Mouse (Mus musculus) frontal cortex, adult (tissue): ENCODE results near the gene Pycr1.

ENCODE experiments used
- ATAC-seq: cut with Nextera tagmentation; 2 replicates; pipeline ENCODE4 v1.9.2; 2017; ENCODE audit warnings: mild to moderate bottlenecking, moderate library complexity, mixed read lengths; ENCODE audit not compliant: low TSS enrichment

The Pycr1 gene

DNA sequence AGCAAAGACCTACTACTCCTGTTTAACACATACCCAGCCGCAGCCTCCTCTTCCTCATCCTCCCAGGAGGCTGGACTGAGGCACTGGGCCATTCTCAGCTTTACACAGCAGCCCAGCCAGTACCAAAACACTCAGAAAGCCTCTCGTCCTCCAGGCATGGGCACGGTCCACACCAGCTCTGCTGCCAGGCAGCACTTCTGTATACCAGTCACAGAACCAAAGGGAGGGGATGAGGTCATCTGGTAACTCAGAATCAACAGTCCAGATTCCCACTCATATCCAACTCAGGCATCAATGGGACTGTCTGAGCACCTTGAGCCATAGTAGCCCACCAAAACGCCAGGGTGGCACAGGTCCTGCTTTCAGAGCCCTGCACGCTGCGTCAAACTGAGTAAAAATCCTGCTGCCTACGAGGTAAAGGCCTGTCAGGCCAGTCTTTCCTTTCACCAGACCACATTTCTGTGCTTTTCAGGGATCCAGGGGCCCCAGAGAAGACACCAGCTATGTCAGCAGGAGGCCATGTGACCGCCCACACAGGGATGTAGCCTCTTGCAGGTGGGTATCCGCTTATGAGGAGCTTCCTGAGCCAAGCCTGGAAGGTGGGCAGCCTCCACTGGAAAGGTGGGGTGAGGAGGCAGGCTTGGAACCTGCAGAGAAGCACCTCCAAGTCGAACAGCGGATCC is 16.6 kb downstream of the Pycr1 start:
- ATAC-seq: no peak

GRCm38 (mm10) chr11:120625152-120625775 is 18.3 kb downstream of the Pycr1 start, which contains the start of gene Sirt7:
TSS of gene Sirt7 (minus strand) at chr11:120625240.
- ATAC-seq: no peak

GRCm38 (mm10) chr11:120624680-120625111 is 18.9 kb downstream of the Pycr1 start:
- ATAC-seq: peak; percentile 86

DNA sequence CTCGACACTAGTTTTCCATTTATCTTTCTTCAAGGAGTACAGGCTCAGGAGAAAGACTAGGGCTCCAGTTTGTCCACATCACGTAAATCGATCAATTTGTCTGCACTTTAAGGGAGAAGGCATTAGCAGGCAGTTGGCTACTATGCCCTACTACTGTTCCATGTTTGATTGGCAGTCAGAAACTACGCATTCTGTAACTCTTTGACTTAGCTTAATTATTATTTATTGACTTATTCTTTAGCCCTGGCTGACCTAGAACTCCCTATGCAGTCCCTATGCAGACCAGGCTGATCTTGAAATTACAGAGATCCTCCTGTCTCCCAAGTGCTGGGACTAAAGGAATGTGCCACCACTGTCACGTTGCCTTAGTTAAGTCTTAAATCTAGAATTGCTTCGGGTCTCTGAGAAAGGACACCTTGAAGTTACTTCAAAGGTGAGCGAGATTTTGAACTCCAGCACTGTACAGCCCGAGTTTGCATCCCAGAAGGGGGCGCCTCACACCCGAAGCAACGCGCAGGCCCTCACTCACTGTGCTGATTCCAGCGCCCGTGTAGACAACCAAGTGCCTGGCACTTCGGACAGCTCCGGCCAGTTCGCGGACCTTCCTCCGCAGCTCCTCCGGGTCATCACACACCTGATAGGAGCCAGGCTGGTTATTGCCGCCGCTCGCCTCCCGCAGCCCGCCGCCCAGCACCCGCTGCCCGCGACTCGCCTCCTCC is 19.4 kb downstream of the Pycr1 start:
- peak; percentile 66 for ATAC-seq

- ATAC-seq: no peak
These were observed 20.8 kb downstream of the Pycr1 start for GRCm38 (mm10) chr11:120622805-120623204.

- ATAC-seq: no peak
These were observed 23.4 kb downstream of the Pycr1 start for GRCm38 (mm10) chr11:120620195-120620594.

DNA sequence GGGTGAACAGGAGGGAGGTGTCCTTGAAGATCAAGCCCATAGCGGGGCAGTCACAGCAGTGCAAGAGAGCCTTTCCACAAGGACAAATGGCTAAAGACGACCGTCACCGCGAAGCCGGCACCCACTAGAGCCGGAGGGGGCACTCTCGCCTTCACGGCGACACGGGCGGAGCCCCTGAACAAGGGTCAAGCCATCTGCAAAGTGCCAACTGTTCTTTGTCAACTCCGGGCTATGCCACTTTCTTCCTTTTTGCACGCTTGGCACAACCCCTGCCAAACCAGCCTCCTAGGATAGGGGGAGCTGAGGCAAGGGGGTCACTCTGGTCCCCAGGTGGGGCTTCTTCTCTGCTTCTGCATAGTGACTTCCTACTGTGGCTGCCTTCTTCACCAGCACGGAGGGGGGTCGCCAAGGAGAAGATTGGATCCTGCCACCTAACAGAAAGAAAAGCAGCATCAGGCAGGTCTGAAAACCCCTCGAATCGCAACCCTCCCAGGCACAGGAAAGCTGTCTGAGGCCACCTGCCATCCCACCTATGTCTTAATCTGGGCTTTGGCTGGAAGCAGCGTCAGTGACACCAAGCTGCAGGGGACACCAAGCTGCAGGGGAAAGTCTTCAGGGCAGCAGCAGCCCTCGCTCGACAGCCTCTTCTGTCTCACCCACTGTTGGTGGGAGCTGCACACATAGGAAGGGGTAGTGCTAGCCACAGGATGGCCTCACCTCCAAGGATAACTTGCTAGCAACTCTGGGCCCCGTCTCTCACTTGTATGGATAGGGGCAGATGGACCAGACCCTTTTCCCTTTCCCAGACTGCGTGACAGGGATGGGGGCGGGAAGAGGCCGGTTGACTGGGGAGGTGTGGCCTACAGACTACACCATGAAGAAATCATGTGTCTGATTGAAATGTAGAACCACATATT is 24.7 kb downstream of the Pycr1 start:
- no peak for ATAC-seq

- peak; percentile 86 for ATAC-seq
These were observed 26.0 kb downstream of the Pycr1 start, which contains the start of gene Pcyt2 for GRCm38 (mm10) chr11:120617519-120618112. TSS of gene Pcyt2 (minus strand) at chr11:120617936.

DNA sequence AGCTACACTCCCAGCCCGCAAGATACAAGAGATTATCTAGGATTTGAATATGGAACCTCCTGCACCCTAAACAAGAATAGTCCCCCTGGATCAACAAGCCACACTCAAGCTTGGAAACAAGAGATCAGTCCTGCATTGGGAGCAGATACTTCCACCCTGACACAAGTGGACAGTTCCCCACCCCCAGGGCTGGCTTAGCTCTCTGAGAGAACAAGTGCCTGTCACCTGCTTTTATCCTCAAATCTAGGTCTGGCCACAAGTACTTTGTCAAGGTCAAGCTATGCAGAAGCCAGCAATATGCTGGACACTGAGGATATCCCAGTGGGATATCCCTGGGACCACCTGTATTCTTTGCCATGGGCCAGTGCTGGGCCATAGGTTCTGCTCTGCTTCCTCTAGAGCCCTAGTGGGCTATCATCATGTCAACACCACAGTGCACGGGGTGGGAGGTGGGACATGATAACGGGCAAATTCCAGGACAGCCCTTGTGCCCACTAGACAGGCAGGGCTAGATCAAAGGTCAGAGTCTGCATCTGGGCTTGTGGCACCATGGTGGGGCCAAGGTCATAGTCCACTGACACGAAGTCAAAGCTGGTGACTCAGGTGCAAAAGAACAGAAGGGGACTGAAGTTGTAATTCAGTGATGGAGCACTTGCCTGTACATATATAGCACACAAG is 26.8 kb downstream of the Pycr1 start:
- ATAC-seq: no peak

DNA sequence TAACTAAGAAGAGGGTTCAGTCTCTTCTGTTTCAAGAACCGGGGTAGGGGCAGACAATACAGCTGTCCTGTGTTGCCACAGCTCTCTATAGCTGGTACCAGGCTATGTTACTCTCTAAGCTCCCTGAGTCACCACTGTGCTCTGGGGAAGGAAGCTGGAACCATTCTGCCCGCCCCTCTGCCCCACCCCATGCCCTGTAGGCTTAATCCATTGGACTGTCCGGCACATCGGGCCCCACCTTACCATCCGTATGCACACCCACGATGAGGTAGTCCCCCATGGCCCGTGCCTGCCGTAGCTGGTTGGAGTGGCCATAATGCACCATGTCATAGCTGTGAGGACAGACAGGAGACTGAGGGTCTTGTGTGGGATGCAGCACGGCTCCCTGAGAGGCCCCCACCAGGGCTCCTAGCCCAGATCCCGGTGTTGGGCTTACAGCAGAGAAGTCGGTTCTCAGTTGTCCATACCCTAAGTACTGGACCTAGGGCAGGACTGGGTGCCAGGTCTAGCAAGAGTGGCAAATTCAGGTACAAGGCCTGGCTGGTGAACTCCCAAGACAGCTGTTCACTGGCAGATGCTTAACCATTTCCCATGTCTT is 27.9 kb downstream of the Pycr1 start:
- no peak for ATAC-seq

- ATAC-seq: no peak
These were observed 28.4 kb downstream of the Pycr1 start for GRCm38 (mm10) chr11:120615167-120615566.

- ATAC-seq: no peak
These were observed 29.6 kb downstream of the Pycr1 start for GRCm38 (mm10) chr11:120613976-120614375.

DNA sequence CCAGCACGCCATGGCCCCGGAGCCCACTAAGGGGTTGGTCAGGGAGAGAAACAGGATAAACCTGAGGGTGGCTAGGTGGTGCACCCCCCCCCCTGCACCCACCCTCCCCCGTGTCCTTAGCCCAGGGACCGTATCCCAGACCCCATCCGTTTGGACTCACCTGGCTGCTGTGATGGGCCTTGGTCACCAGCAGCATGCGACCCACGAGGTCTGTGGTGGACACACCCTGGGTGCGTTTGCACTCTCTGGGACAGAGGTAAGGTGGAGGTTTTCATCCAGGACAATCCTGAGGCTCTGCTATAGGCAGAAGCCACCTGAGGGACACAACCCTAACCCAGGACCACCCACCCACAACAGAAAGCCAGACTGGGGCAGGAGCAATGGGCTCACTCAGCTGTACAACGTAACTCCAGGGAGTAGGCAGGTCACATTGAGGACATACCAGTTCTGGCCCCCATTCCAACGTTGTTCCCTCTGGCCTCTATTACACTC is 30.0 kb downstream of the Pycr1 start:
- ATAC-seq: no peak

DNA sequence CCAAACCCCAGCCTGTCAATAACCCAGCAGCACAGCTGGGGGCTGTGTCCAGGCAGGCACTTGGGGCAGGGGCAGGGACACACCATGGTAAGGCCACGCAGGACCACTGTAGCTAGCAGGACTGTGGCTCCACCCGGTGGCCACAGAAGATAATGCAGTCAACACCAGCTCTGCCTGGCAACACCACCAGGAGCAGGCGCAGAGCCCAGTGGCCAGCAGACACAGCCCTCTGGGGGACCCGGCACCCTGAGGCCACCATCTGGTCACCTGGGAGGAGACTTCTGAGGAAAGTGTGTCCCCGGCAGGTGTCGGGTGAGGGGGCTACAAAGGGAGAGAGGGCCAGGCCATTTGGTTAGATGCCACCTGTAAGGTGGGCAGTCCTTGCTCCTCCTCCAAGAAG is 30.8 kb downstream of the Pycr1 start:
- ATAC-seq: 0 out of 2 replicates have a peak, but pooled peaks have one; percentile 21

DNA sequence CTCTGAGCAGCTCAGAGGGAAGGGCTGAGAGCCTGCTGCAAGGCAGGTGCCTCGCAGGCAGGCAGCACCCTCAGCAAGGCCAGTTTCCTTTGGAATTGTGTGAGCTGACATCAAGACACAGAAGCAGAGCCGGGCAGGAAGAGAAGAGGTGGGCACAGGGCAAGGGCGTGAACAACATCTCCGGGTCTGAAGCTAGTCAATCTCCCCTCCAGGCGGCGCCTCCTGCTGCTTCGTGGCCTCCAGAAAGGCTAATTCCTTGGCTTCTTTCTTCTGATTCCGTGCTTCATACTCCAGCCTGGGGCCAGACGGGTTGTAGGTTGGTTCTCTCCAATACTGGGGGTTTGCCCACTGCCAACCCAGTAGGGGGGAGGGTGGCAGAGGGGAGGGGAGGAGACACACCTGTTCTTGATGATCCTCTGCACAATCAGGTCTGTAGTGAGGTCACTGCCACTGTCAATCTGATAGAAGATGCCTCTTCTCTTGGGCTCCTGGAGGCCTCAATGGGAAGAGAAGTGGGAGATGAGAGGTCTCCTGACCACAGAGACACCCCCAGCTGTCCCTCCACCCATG is 33.0 kb downstream of the Pycr1 start:
- ATAC-seq: no peak

DNA sequence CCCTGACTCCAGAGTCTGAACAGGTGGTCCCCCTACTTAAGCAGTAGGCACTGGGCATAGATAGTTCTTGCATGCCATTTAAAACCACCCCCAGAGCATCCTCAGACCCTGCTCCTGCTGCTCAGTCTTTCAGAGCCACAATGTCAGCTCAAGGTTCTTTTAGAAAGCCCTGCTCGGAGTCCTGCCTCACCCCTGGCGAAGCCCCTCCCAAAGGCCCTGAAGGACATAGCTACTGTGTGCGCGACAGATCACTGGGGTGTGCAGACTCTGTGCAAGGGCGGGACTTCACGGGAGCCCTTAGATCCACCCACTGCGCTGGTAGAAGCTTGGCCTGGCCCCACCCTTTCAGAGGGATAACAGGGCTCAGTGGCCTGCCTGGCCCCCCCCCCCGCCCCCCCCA is 34.3 kb downstream of the Pycr1 start:
- ATAC-seq: peak; percentile 12; the same call in 1 of the 2 replicates

- no peak for ATAC-seq
These were observed 35.1 kb downstream of the Pycr1 start, which contains the start of gene Npb for GRCm38 (mm10) chr11:120608241-120609034. TSS of gene Npb (plus strand) at chr11:120608477.

DNA sequence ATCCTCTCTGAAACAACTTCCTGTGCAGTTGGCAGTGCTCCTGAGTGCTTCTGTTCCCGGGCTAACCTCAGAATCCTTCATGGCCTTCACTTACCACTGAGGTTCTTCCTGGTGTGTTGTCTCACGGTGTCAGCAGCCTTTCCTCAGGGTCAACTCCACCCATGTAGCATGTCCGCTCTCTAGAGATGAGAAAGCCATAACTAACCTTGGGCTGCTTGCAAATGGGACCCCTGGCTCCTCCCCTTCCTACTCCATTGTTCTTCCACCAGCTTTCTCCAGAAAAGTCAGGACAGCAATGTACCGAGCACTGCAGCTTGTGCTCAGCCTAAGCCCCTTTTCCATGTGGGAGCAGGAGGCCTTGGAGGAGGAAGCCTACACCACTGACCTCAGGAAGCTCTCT is 36.8 kb downstream of the Pycr1 start:
- ATAC-seq: no peak

GRCm38 (mm10) chr11:120605667-120606066 is 37.9 kb downstream of the Pycr1 start:
- no peak for ATAC-seq
